Mouse (Mus musculus) bone marrow macrophage, adult 2 months (primary cell): Measurements from ENCODE around the gene Rgs2.

ENCODE experiments used
- CTCF ChIP-seq: IDR thresholded peaks from 2 replicates; pipeline ENCODE4 v1.5.1; 2012; ENCODE audit warnings: low read depth, mild to moderate bottlenecking, low read length, moderate library complexity
- POLR2A ChIP-seq: IDR thresholded peaks from 2 replicates; pipeline ENCODE4 v1.6.1; 2012; ENCODE audit warnings: mild to moderate bottlenecking, low read depth, low read length, borderline replicate concordance

DNA sequence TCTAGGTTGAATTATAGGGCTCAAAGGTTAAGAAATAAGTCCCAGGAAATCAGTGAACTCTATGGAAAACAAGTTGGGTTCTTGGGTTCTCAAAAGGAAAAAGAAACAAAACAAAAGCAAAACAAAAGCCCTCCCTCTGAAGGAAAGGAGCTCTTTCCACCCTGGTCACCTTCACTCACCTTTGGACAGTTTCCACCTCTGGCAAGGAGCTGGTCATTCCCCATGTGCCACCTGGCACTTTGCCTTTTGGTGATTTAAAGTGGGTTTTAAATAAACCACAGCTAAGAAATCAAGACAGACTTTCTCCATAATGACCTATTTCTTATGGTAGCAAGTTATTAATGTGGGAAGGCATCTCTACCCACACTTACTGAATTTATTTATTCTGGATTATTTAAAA lies 23.1 kb downstream of the Rgs2 start:
- TF ChIP-seq CTCF (no peak), POLR2A (no peak)
